Mouse (Mus musculus) neural tube, embryonic 11.5 days (tissue): ENCODE measurements around the gene Slc33a1. TPM values are rescaled to one million over a fixed set of nuclear protein-coding genes. Genes with fewer than 3 reads are reported as not detected.

Source experiments
- ATAC-seq: fragments of 200-750 bp; cut with Nextera tagmentation; 2 replicates; pipeline ENCODE4 v1.8.0; 2017; ENCODE audit warnings: moderate number of reproducible peaks, mild to moderate bottlenecking, moderate TSS enrichment, moderate library complexity; ENCODE audit not compliant: insufficient read depth, low FRiP score, low TSS enrichment
- DNase-seq: peaks from one replicate; pipeline ENCODE4 v3.0.0-alpha.2; 2015; ENCODE audit warnings: low spot score
- H3K27ac ChIP-seq: fragments of 300-500 bp; sonication (generic); 2 replicates; pipeline ENCODE4 v1.5.1; 2014; ENCODE audit warnings: low read depth, mild to moderate bottlenecking, low read length
- H3K27me3 ChIP-seq: fragments of 300-500 bp; sonication (generic); 2 replicates; pipeline ENCODE4 v1.6.1; 2014; ENCODE audit warnings: mild to moderate bottlenecking, low read length, mixed read lengths; ENCODE audit not compliant: control insufficient read depth, insufficient read depth
- H3K36me3 ChIP-seq: fragments of 300-500 bp; sonication (generic); 2 replicates; pipeline ENCODE4 v1.6.1; 2014; ENCODE audit warnings: mild to moderate bottlenecking, low read length, moderate library complexity, mixed read lengths; ENCODE audit not compliant: control insufficient read depth, insufficient read depth
- H3K4me1 ChIP-seq: fragments of 300-500 bp; sonication (generic); 2 replicates; pipeline ENCODE4 v1.6.1; 2014; ENCODE audit warnings: low read length, mixed read lengths; ENCODE audit not compliant: control insufficient read depth, insufficient read depth
- H3K4me2 ChIP-seq: fragments of 300-500 bp; sonication (generic); 2 replicates; pipeline ENCODE4 v1.6.1; 2014; ENCODE audit warnings: low read depth, mild to moderate bottlenecking, moderate library complexity
- H3K4me3 ChIP-seq: fragments of 300-500 bp; sonication (generic); 2 replicates; pipeline ENCODE4 v1.5.1; 2014; ENCODE audit warnings: low read depth, low read length
- H3K9ac ChIP-seq: fragments of 300-500 bp; sonication (generic); 2 replicates; pipeline ENCODE4 v1.6.1; 2014; ENCODE audit warnings: mild to moderate bottlenecking, low read length
- H3K9me3 ChIP-seq: fragments of 300-500 bp; sonication (generic); 2 replicates; pipeline ENCODE4 v1.6.1; 2016; ENCODE audit warnings: low read length; ENCODE audit not compliant: control insufficient read depth
- WGBS: fragments of 180-500 bp; shearing (Covaris S2); extraction: QIAGEN DNeasy Blood & Tissue Kit; methylation state at CpG from one replicate; pipeline ENCODE4 v1.1.7; 2014; 5-methylcytosine and 5-hydroxymethylcytosine counted together
- polyA plus RNA-seq: library from polyadenylated mRNA; unstranded; fragments of >200 nt; fragmentation: Nextera tagmentation; extraction: Ambion mirVana; gene quantifications from 2 replicates; pipeline ENCODE4 v1.2.1, GENCODE M21; 2014

Slc33a1 gene
- polyA plus RNA-seq, 1 experiment from 2014 or later = 11.0 TPM

- no peak overlapping the region for H3K27ac ChIP-seq
- H3K27me3 ChIP-seq = no peaks in the 10 kb centered on the region
- ATAC-seq = no peak
- peaks cover 17% of the 10 kb centered on the region; the same call in 1 of the 2 replicates for H3K4me1 ChIP-seq
- no peaks in the 10 kb centered on the region for H3K9me3 ChIP-seq
- H3K9ac ChIP-seq = no peak overlapping the region
- no peaks in the 10 kb centered on the region for H3K36me3 ChIP-seq
- no peak for DNase-seq
- WGBS = 60% methylated on average over 3 of the region's 3 CpGs
- no peak overlapping the region for H3K4me3 ChIP-seq
- H3K4me2 ChIP-seq = no peak overlapping the region
Measured at GRCm38 (mm10) chr3:63892154-63892553, 72.4 kb downstream of the Slc33a1 start.

Other genes with a start within 250 kb of the Slc33a1 start
- gene Plch1, start 65.3 kb downstream of the Slc33a1 start, polyA plus RNA-seq = 34.4 TPM in 2 replicates
- 3.1 and 4.2 TPM in 2 replicates for gene E130311K13Rik, start 35.3 kb downstream of the Slc33a1 start, polyA plus RNA-seq
- 71.0 and 72.4 TPM in 2 replicates for gene Gmps, start 11.3 kb upstream of the Slc33a1 start, polyA plus RNA-seq
- 0.08 TPM in 2 replicates for gene Vmn2r1, start 116.8 kb upstream of the Slc33a1 start, polyA plus RNA-seq
- gene Vmn2r2, start 177.2 kb upstream of the Slc33a1 start, polyA plus RNA-seq = not detected in 2 replicates